Mouse (Mus musculus): ENCODE measurements at regions not wholly inside any gene's neighbourhood (a gene's known extent, or its start where the extent isn't known, plus 50 kb on each side); places are given as distances from the start of the nearest gene placed in this dataset.

DNA sequence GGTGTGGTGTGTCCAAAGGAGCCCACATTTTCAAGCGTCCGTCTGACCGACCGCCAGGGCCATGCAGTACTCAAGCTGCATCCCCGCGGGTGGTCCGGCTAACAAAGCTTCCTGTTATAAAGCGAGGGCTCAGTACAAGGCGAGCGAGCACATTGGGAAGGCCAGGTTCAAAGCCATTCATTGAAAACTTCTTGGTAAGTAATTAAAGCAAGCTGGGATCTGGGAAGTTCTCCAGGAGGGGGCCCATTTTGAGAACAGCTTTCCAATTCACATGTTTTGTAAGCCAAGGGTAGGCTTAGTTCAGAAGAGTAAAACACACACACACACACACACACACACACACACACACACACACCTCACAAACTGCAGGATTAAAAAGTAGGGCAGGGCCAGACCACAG, 57.3 kb upstream of the Prep start:
- DNase-seq (ENCODE audit: low read depth, low spot score) = no peak

DNA sequence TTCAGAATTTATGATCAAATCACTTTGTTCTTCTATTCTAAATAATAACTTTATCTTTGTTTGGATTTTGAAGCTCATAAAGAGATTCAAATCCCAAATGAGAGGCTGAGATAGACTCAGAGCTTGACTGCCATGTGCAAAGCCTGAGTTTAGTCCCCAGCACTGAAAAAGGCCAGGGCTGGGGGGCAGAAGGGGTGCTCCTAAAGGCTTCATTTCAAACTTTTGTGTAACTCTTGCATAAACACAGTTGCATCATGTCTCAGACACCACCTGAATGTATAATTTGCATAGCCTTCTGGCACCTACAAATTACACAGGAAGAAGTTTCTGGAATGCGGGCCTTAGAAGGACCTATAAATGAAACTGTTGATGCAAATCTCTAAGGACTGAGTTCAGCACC, 57.8 kb upstream of the Prep start:
- DNase-seq (ENCODE audit: low read depth, low spot score) = no peak

DNA sequence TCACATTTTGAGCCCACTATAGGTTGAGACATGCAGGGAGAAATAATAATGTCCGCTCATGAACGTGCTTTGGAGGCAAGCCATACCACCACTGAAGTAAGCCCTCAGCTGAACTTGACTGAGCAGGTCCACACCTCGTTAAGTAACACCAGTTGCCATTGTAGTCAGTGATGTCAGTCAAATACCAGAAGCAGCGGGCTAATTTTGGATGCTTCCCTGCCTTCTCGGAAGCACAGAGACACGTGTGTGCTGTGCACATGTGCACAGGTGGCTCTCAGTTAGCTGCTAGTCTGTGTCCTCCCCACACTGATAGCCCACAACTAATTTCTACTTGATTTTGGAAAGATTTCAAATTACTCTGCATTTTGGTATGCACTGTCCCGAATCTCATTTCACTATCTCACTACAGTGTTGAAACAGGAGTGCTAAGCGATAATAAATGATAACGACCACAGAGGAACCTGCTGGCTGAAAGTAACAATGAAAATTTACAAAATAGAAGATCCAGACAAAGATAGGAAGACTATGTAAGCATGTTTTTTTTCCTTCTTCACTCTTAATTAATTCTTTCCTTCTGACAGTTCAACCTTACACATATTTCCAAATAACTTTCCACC, 62.9 kb upstream of the Prep start:
- no peak for DNase-seq (ENCODE audit: low read depth, low spot score)

DNA sequence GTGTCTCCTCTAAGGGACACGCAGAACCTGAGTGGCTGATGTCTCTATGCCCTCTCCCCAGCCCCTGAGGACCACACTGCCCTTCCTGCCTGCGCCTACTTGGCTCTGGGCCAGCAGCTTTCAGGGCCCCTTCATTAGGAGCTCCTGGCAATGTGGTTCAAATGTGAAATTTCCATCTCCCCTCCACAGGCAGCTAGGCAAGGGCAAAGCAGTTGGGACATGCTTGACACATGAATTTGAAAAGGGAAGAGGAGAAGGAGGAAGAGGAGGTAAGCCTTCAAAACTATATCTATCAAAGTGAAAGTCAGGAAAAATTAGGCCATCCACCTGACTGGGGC, 63.7 kb upstream of the Prep start:
- DNase-seq (ENCODE audit: low read depth, low spot score) = peak; percentile 32

DNA sequence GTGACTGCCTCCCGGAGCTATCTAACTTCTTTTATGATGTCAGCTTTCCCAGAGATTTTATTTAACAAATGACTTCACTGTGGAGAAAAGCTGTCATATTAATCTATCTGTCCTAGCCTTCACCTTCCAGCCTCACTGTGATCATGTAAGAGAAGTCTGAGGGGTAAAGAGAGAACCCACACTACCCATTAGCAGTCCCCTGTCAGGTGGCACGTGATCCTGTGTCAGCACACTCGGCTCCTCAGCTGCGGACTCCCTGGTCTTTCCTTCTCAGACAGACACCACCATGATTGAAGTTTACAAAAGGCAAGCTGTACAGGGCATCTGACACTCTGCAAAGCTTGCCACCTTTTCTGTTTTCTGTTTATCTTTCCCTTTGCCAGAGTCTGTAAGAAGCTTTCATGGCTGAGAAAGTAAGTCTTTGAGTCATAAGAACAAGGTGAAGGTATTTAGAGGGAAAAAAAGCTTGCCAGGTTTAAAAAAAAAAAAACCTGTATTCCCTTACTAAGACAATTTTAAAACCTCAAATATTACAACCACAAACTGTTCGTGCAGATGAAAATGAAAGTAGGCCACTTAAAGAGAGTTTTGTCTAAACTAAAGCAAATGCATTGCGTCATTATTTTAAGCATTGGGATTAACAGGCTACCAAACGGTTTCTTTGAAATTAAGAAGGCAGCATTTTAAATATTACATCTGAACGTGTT, 64.2 kb upstream of the Prep start:
- DNase-seq (ENCODE audit: low read depth, low spot score) = no peak

DNA sequence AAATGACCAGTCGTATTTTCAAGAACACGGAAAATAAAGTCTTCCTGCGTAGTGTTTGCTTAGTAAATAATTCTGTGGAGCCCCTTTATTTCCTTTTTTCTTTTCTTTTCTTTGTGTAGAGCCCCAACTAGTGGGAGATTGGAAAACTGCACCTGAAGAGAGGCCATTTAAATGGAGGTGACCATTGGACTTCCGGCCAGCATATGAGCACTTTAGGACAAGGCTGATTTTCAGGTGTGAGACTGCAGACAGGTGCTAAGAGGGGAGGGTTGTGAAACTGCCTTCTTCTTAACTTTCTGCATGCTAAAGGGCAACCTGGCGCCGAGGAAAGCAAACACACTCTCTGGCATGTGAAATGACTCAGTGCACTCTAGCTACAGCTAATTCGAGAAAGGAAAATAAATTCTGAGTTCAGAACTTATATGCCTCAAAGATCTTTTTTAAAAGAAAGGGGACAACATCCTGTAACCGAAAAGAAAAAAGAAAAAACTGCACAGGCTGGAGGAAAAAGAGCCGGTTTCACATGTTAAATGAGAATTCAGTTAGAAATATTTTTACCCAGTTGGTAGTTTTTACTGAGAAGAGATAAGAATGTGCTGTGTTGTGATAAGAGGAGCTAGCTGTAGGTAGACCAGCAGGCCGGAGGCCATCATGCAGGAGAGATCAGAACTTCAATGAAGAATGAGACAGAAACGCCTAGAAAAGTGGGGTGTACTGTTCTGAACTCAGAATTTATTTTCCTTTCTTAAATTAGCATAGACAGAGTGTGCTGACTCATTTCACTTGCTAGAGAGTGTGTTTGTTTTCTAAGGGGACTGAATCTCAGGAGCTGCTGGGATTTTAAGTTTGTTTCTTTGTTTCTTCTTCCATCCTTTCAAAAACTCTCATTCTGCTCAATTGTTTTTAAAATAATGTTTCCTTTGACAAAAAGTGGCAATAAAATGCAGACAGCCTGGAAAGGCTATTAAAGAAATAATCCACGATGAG, 65.8 kb upstream of the Prep start:
- peak; percentile 67 for DNase-seq (ENCODE audit: low read depth, low spot score)

DNA sequence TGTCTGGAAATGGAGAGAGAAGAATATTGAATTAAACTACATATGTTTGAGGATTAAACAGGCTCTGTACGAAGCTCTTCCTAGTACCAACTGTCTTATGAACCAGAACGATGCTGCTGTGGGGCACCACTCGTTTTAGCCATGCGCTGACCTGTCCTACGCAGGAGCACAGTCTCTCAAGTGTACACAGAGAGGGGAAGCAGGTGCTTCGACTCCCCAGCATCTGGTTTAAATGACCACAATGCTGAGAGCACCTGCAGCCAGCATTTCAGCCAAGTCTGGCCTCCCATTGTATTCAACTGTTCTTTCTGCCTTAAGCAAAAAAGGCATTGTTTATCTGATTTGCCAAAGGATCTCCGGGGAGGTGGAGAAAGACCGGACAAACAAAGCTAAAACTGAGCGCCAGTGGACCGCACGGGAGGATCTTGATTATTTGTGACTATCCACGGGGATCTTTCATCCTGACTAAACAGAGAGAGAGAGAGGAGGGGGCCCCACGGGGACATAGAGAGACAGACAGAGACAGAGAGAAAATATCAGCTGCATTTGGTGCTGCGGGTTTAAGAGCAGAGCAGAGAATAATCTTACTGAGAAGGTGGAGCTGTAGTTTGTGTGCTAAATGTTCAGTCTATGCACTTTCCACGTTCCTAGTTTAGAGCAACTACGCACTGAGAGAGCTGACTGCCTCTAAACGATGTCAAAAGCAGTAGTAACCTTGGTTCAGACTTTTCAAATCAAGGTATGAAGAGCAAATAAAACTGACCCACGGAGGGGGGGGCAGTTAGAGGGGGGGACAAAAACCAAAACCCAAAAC, 66.8 kb upstream of the Prep start:
- DNase-seq (ENCODE audit: low read depth, low spot score) = no peak

DNA sequence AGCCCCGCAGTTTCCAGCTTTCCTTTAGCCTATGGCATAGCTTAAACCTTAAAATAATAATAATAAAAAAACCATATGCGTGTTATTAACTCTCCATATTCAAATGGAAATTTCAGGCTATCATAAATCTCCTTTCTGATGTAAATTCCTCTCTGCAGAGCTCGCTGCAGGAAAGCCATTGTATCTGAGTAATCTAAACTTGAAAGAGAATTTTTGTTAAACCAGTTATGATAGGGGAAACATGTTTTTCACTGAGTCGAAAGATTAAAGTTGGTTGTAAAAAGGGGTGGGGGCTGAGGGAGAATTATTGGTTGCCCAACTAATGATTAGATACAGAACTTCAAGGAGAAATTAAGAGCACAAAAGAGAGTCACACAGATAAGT, 69.1 kb upstream of the Prep start:
- no peak for DNase-seq (ENCODE audit: low read depth, low spot score)

DNA sequence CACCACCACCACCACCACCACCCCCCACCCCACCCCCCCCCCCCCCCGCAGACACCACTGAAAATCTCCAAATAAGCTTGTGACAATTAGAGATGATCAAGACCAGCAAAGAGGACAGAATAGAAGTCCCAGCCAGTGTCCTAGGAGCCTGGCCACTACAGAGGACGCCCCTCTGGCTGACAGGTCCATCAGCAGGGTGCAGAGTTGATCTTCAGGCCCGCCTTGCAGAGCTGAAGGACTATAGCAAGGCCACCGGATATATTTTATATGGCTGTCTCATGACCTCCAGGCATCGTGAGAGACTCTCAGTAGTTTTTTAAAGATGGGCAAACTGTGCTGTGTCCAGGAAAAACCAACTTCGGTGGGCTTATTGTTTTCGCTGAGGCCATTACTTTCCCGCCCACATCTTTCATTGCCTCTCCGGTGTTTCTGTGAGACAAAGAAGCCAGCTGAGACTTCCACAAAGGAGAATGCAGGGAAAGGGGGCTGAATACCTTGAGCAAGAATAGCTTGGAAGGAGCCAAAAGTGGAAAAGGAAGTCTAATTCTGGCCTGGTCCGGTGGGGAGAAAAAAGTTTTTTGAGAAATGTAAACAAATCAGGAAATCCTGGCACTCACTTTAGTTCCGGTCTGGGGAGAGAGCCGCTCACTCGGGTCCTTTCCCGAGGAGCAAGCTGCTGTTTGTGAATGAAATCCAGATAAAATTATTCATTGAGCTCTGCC, 69.7 kb upstream of the Prep start:
- no peak for DNase-seq (ENCODE audit: low read depth, low spot score)

DNA sequence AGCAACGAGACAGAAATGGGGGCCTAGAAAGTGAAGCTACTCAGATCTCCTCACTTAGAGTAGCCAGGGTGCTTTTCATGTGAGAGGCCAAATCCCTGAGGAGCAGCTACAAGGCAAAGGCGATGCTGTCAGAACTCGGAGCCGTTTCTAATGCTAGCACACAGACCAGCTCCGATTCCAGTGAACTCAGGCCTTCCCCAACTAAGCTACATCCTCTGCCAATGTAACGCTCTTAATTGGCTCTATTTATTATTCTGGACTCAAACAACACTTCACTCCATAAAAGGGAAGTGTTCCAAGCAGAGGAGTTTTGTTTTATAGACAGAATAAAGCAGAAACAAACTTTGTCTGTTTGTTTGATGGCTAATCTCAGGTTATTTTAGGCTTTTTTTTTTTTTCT, 71.2 kb upstream of the Prep start:
- no peak for DNase-seq (ENCODE audit: low read depth, low spot score)

DNA sequence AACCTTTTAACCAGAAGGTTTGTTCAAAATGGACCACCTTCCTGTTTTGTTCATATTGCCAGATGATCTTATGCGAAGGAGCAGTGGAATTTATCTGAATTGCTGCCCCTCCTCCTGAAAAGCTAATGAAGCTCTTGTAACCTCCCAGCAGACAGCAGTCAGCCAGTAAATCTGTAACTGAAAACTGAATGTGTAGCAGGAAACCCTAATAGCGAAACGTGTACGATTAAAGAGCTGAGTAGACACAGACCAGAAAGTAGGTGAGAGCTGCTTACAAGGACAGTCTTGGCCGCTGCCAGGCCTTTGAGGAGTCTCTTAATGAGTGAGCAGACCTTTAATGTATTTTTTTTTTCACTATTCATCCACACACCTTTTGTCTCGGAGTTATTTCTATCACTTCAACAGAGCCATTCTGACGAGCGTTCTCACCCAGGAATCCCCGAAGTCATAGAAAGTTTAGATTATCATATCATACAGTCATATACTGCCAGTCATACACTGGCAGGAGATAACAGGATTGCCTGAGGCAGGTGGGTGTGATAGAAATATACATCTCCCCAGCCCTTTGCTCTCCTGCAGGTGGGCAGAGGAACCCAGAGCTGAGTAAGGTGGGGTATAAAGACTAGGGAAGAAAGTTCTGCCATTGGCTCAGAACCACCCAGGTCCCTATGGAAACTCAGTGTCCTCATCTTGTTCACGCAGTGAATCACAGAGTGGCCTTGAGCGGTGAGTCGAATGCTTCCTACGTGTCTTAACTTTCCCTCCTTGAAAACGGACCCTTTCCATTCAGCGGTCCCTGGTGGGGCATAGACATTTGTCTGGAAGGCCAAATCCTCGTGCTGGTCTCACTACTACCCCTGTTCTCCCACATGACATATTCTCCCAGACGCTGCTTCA, 72.4 kb upstream of the Prep start:
- DNase-seq (ENCODE audit: low read depth, low spot score) = no peak

DNA sequence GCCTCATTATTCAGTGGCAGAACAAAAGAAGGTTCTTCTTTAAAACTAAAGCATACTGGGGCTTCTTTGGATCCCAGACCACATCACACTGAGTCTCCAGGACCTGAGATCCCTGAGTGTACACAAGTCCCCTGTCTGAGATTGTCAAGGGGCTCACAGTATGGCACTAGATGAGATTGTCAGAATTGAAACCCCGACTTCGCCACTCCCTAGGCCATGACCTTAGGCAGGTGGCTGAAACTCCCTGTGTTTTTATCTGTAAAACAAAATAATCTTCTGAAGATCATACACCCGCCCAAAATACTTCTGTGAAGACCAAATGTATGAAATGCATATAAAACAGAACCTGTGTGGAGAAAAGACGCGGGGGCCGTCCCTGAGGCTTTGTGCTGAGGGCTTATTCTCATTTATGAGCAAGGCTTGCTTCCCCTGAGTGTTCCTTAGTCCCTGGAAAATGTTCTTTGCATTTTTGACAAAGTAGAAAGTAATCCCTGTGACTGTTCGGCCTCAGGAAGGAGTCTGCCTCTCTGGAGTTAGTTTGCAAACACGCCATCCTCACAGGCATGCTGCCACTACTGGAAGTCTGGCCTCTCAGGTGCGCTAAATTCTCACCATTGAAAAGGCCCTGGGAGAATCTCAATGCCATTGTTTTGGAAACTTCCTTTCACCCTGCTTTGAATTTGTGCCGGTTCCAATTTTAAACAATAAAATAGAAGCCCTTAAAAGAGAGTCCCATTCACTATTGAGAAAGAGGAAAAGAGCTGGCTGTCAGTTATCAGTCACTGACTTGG, 73.3 kb upstream of the Prep start:
- DNase-seq (ENCODE audit: low read depth, low spot score) = no peak

DNA sequence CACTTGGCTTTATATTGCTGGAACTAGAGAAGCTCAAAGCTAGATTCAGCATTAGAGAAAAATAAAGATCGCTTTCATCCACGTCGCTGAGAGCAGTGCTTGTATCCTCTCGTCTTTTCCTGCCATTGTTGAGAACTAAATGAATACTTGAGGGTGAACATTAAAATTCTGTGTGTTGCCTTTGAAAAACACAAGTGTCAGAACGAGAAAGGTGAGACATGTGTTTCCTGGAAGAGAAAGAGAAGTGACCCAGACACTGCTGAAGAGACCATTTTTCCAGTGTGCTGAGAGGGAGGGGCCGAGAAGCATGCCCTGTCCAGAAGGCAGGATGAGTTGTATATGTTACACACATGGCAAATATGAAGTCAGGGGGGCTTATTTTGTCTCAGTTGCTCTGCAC, 77.5 kb upstream of the Prep start:
- no peak for DNase-seq (ENCODE audit: low read depth, low spot score)

DNA sequence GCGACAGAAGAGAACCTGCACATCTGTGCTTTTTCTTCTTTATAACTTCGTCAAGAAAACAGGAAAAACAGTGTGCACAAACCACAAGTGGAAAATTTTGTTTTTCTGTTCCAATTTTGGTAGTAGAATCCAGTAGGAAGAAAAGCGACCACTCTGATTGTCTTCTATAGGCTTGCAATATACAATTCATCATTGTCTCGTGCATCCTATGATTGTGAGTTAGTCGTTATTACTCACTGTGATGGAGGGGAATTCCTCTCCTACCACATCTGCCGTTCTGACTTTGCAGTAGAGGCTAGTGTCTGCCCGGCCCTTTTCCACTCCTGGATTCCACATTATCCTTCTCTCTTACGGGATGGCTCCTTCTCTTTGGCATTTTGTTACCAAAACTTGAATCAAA, 78.2 kb upstream of the Prep start:
- DNase-seq (ENCODE audit: low read depth, low spot score) = no peak

DNA sequence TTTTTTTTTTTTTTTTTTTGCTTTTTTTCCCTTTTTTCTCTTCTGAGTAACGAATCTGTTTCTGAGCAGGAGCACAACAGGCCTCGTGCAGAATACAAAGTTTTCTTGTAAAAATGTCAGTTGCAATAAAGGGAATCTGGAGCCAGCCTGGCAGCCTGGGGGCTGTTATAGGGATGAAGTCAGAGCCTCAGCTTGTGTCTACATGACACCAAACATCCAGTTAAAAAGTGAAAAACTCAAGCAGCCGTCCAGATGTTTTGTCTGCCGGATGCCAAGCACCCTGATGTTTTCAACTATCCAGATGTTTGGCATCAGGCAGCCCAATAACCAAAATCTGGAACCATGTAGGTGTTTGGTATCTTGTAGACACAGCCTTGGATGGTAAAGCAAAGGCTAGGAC, 79.4 kb upstream of the Prep start:
- DNase-seq (ENCODE audit: low read depth, low spot score) = no peak

DNA sequence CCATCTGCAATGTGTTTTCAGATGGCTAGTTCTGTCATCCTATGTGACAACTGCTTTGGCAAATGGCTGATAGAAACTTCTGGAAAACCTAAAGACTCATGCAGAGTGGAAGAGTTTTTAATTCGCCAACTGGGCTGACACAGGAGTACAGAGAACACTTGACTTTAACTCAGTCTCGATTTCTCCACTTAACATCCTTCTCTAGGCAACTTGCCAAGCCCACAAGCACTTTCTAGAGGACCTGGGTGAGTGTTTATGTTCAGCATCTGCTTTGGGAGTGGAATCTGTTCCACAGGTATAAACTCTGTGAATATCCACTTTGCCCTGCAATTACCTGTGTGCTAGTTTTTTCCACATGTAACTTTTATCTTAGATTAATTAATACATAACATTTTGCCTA, 85.1 kb upstream of the Prep start:
- DNase-seq (ENCODE audit: low read depth, low spot score) = no peak

DNA sequence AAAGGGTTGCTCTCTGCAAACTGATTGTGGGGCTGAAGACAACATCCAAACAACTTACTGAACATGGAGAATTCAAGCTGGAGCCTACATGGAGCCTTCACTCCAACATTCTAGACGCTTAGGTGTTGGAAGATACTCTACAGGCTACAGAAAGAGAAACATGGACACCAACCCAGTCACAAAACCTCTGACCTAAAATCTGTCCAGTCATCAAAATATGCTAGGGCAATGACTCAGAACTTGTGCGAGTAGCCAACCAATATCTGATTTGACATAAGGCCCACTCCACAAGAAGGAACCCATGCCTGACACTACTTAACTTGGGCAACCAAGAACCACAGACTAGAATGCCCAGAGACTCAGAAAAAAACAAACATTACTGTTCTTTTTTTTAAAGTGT, 90.2 kb upstream of the Prep start:
- DNase-seq (ENCODE audit: low read depth, low spot score) = no peak

DNA sequence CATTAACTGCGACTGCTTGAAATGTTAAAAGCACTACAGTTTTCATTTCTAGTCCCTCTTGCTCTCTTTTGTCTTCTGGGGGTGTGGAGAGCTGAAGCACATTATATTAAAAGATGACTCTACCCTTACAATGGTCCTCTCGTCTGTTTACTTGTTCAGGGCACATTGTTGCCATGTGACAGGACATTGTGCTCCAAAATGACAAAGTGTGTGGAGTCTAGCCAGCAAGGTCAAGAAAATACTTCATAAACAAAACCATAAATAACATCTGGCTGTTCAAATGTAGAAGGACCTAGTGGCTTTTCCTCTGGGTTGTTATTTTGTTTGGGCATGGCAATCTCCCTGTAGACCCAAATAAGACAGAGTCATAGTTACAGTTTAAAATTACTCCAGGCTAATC, 95.1 kb upstream of the Prep start:
- no peak for DNase-seq (ENCODE audit: low read depth, low spot score)

DNA sequence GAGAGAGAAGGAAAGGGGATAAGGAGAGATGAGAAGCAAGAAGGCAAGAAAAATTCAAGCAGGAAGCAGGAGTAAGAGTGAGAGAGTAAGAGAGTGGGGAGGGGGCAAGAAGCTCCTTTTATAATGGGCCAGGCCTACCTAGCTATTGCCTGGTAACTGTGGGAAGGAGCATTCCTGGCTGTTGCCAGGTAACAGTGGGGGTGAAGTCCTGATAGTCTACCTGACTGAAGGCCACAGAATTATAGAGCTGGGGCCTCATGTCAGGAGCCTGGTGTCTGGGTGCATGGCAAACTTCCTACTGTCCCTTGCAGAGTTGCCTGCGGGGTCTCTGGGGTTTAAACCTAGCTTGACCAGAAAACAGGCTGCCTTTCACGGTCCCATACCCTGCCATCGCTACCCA, 107.0 kb upstream of the Prep start:
- DNase-seq (ENCODE audit: low read depth, low spot score) = no peak
